ENCODE assay signal across 7 mouse cellular contexts in the genomic region with DNA sequence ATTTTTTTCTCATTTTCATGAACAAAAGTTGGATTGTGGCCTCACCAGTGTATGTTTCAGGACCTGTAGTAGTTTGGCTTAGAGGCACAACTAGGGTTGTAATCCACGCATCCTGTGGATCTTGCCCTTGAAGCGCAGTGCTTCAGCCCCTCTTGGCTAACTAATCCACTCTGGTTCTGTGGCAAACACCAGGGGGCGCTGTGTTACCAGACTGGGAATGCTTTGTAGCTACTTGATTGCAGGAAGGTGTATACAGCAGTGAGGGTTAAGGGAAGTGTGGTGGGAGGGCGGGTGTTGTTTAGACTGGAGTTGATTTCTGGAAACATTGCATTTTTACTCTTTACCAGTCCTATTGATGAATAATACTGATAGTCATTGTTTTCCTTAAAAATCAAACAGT.
A peak's percentile ranks its signal among the peaks of the same experiment; 100 is the strongest.
DNase-seq lines count a peak whose midpoint lies in the region; ATAC-seq and TF ChIP-seq lines count a peak whose summit lies in the region.

No protein-coding gene starts in this region.

- intact Hi-C loops in heart, postnatal 10 days (cut with DNase I): loop anchor here (1.0 kb wide), 2 partner anchors 95 to 284 kb away; no protein-coding TSS in a partner anchor

- DNase-seq in Muller cell, postnatal 12 days (ENCODE audit: inconsistent ontology term): peak; percentile 66
- DNase-seq in brain, embryonic 14.5 days (ENCODE audit: low read depth): peak; percentile 90
- DNase-seq in fibroblast of lung, adult 2 months (ENCODE audit: low read depth): peak; percentile 62
- DNase-seq in heart, postnatal 10 days: peak; percentile 86 to 92
- peak; percentile 77 to 86 for DNase-seq in layer of hippocampus, postnatal 14 days (ENCODE audit: low spot score in 2 of 2)
- peak; percentile 50 for DNase-seq in spleen, adult 12 weeks (ENCODE audit: low spot score)

- TF ChIP-seq CTCF in brain, embryonic 14.5 days (IDR thresholded peaks at IDR 0.05; ENCODE audit: borderline replicate concordance, extremely low read depth, insufficient read depth, insufficient read length): peak; percentile 89

- no peak for TF ChIP-seq POLR2A in brain, embryonic 14.5 days (IDR thresholded peaks at IDR 0.05; ENCODE audit: borderline replicate concordance, extremely low read depth, insufficient read depth, insufficient read length, poor library complexity, severe bottlenecking)

- peak; percentile 91 for ATAC-seq in megakaryocyte, adult 5-6 weeks (ENCODE audit: poor library complexity, severe bottlenecking)

Comparison
In these comparisons a context has a peak if more than half of its experiments do, and no peak if none do; other contexts are left out.
1. Peak in every context shown above with its lines: DNase-seq and ATAC-seq.